Mouse (Mus musculus) hindbrain, embryonic 15.5 days (tissue): ENCODE data around the gene Olfr575. TPM values are rescaled to one million over a fixed set of nuclear protein-coding genes. Genes with fewer than 3 reads are reported as not detected.

Source experiments
- ATAC-seq: fragments of 200-750 bp; cut with Nextera tagmentation; 2 replicates; pipeline ENCODE4 v1.8.0; 2017; ENCODE audit warnings: low read depth, moderate number of reproducible peaks, moderate TSS enrichment; ENCODE audit not compliant: low FRiP score
- H3K27ac ChIP-seq: fragments of 300-500 bp; sonication (generic); replicated peaks from 2 replicates; pipeline ENCODE4 v1.5.1; 2015; ENCODE audit warnings: mild to moderate bottlenecking, inconsistent platforms
- H3K27me3 ChIP-seq: fragments of 300-500 bp; sonication (generic); 2 replicates; pipeline ENCODE4 v1.6.1; 2015; ENCODE audit warnings: control low read depth, inconsistent platforms
- H3K36me3 ChIP-seq: fragments of 300-500 bp; sonication (generic); 2 replicates; pipeline ENCODE4 v1.6.1; 2015; ENCODE audit warnings: control low read depth, inconsistent platforms
- H3K4me1 ChIP-seq: fragments of 300-500 bp; sonication (generic); replicated peaks from 2 replicates; pipeline ENCODE4 v1.6.1; 2015; ENCODE audit warnings: control low read depth, inconsistent platforms
- H3K4me2 ChIP-seq: fragments of 300-500 bp; sonication (generic); 2 replicates; pipeline ENCODE4 v1.6.1; 2015; ENCODE audit warnings: moderate library complexity, mild to moderate bottlenecking, inconsistent platforms
- H3K4me3 ChIP-seq: fragments of 300-500 bp; sonication (generic); 2 replicates; pipeline ENCODE4 v1.5.1; 2015; ENCODE audit warnings: mild to moderate bottlenecking, inconsistent platforms
- H3K9ac ChIP-seq: fragments of 300-500 bp; sonication (generic); 2 replicates; pipeline ENCODE4 v1.6.1; 2015; ENCODE audit warnings: inconsistent platforms
- H3K9me3 ChIP-seq: fragments of 300-500 bp; sonication (generic); 2 replicates; pipeline ENCODE4 v1.6.1; 2016; ENCODE audit warnings: control low read depth, inconsistent platforms
- WGBS: fragments of 180-500 bp; shearing (Covaris S2); methylation state at CpG from one replicate; pipeline ENCODE4 v1.1.7; 2015; 5-methylcytosine and 5-hydroxymethylcytosine counted together
- polyA plus RNA-seq: library from polyadenylated mRNA; unstranded; fragments of >200 nt; fragmentation: Nextera tagmentation; extraction: Ambion mirVana; gene quantifications from 2 replicates; pipeline ENCODE4 v1.2.1, GENCODE M21; 2015

Gene Olfr575
- polyA plus RNA-seq, 1 experiment from 2014 or later: not detected

DNA sequence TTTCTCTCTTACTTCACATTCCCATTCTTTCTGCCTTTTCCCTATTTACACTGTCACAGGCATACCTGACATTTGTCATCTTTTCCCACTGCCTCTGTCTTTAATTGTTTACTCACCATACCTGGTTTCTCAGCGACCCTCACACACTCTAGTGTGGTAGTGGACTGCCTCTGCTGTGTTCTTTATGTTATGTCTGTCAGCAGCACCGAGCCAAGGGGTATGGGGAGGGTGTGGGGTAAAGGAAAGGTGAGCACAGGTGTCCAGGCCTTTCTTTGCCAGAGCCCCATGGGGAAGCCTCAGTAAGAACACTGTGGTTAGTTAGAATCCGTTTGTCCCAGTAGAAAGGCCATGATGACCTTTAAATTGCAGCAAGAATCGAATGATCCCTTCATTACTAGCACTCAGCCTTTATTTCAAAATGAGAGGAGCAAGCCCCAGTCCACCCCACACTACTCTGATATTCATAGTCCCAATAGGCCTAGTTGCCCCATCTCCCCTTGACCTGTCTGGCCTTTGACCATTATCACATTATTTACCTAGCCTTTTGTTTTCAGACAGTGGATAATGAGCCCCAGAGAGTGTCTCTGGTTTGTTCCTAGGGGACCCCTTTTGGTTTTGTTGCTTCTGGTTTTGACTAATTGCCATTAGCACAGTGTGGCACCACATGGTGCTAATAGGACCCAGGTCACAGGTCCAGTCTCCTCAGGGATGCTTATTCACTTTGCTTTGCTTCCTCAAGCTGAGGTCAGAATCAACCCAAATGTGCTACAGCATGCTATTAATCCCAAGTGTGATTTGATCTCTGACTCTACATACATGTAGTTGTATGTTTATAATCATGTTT lies 41.3 kb downstream of the Olfr575 start, which contains the start of gene Olfr571:
TSS of gene Olfr571 (minus strand) at position 505 of the 844 bp plus-strand sequence.
- no peak within 1 kb of the TSS for H3K27ac ChIP-seq
- H3K9ac ChIP-seq: no peak within 1 kb of the TSS
- WGBS: 64% methylated on average over 4 of the region's 4 CpGs
- H3K27me3 ChIP-seq: no peaks in the 10 kb centered on the region
- no peak within 1 kb of the TSS for H3K4me2 ChIP-seq
- no peak for ATAC-seq
- H3K4me1 ChIP-seq: no peaks in the 10 kb centered on the region
- no peaks in the 10 kb centered on the region for H3K36me3 ChIP-seq
- no peaks in the 10 kb centered on the region for H3K9me3 ChIP-seq
- H3K4me3 ChIP-seq: no peak within 1 kb of the TSS

DNA sequence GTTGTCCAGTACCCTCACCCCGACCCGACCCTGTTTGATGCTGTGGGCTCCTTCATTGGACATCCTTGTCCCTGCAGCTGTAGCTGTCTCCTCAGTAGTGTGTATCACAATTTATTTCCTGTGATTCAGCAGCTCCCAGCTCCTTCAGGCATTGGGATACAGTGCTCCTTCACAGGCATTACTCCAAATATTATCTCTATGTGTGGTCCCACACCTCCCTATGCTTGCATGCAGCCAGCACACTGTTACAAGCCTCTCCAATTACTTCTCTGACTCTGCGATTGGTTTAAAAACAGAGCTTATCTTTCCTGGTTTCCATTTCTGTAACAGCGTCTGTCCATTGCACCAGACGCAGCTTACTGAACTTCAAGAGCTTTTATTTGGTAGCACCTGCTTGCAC lies 42.2 kb downstream of the Olfr575 start:
- H3K4me1 ChIP-seq: no peaks in the 10 kb centered on the region
- H3K27me3 ChIP-seq: no peaks in the 10 kb centered on the region
- no peak overlapping the region for H3K4me2 ChIP-seq
- ATAC-seq: no peak
- WGBS: 87% methylated on average over 5 of the region's 5 CpGs
- H3K4me3 ChIP-seq: no peak overlapping the region
- no peak overlapping the region for H3K9ac ChIP-seq
- no peak overlapping the region for H3K27ac ChIP-seq
- no peaks in the 10 kb centered on the region for H3K36me3 ChIP-seq
- no peaks in the 10 kb centered on the region for H3K9me3 ChIP-seq

DNA sequence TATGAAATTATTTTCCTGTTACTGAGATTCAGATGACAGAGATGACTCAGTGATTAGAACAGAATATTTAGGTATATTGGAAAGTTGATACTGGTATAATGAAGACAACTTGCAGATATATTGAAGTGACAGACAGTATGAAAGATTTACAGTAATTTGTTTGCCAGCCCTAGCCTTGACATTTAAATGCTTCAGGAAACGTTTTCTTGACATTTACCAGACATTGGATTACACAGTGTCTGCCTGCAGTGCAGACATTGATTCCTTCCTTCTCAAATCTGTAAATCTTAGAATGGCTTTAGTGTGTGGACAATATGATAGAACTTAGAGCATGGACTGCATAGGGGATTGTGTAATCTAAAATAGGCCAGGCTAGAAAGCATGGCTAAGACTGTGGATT lies 43.3 kb downstream of the Olfr575 start:
- H3K36me3 ChIP-seq: no peaks in the 10 kb centered on the region
- ATAC-seq: no peak
- H3K4me1 ChIP-seq: no peaks in the 10 kb centered on the region
- no peak overlapping the region for H3K4me2 ChIP-seq
- no peak overlapping the region for H3K4me3 ChIP-seq
- no peak overlapping the region for H3K9ac ChIP-seq
- H3K27me3 ChIP-seq: no peaks in the 10 kb centered on the region
- no peak overlapping the region for H3K27ac ChIP-seq
- H3K9me3 ChIP-seq: no peaks in the 10 kb centered on the region
- 53% methylated on average over 1 of the region's 1 CpGs for WGBS

Other genes starting within 250 kb of the Olfr575 start
- gene Olfr33, start 239.7 kb downstream of the Olfr575 start, polyA plus RNA-seq: not detected in 2 replicates
- not detected in 2 replicates for gene Olfr559, start 231.3 kb downstream of the Olfr575 start, polyA plus RNA-seq
- not detected in 2 replicates for gene Olfr560, start 199.4 kb downstream of the Olfr575 start, polyA plus RNA-seq
- 0.12 TPM in 1 of 2 replicates, not detected in the other for gene Olfr78, start 199.3 kb downstream of the Olfr575 start, polyA plus RNA-seq
- not detected in 2 replicates for gene Olfr561, start 187.6 kb downstream of the Olfr575 start, polyA plus RNA-seq
- not detected in 2 replicates for gene Olfr564, start 155.3 kb downstream of the Olfr575 start, polyA plus RNA-seq
- gene Olfr566, start 100.0 kb downstream of the Olfr575 start, polyA plus RNA-seq: not detected in 2 replicates
- not detected in 2 replicates for gene Olfr568, start 81.7 kb downstream of the Olfr575 start, polyA plus RNA-seq
- gene Olfr569, start 67.9 kb downstream of the Olfr575 start, polyA plus RNA-seq: not detected in 2 replicates
- gene Olfr570, start 64.2 kb downstream of the Olfr575 start, polyA plus RNA-seq: 0.14 TPM in 1 of 2 replicates, not detected in the other
- not detected in 2 replicates for gene Olfr571, start 41.2 kb downstream of the Olfr575 start, polyA plus RNA-seq
- not detected in 2 replicates for gene Olfr572, start 34.4 kb downstream of the Olfr575 start, polyA plus RNA-seq
- gene Olfr573-ps1, start 16.2 kb downstream of the Olfr575 start, polyA plus RNA-seq: not detected in 2 replicates
- gene Olfr574, start 10.3 kb downstream of the Olfr575 start, polyA plus RNA-seq: not detected in 2 replicates
- not detected in 2 replicates for gene Olfr576, start 3.9 kb upstream of the Olfr575 start, polyA plus RNA-seq
- gene Olfr577, start 17.2 kb upstream of the Olfr575 start, polyA plus RNA-seq: not detected in 2 replicates
- not detected in 2 replicates for gene Olfr578, start 30.5 kb upstream of the Olfr575 start, polyA plus RNA-seq
- gene Olfr582, start 79.2 kb upstream of the Olfr575 start, polyA plus RNA-seq: not detected in 2 replicates
- not detected in 2 replicates for gene Olfr583, start 92.5 kb upstream of the Olfr575 start, polyA plus RNA-seq
- not detected in 2 replicates for gene Olfr584, start 123.1 kb upstream of the Olfr575 start, polyA plus RNA-seq
- gene Olfr585, start 138.9 kb upstream of the Olfr575 start, polyA plus RNA-seq: not detected in 2 replicates
- gene Olfr586, start 166.9 kb upstream of the Olfr575 start, polyA plus RNA-seq: not detected in 2 replicates
- gene Olfr588-ps1, start 182.1 kb upstream of the Olfr575 start, polyA plus RNA-seq: not detected in 2 replicates
- not detected in 2 replicates for gene Olfr589, start 197.6 kb upstream of the Olfr575 start, polyA plus RNA-seq
- gene Olfr591, start 219.6 kb upstream of the Olfr575 start, polyA plus RNA-seq: not detected in 2 replicates
- not detected in 2 replicates for gene Olfr592, start 226.0 kb upstream of the Olfr575 start, polyA plus RNA-seq